Mouse (Mus musculus) liver, postnatal 0 days (tissue): ENCODE measurements around the gene Best2. TPM values are rescaled to one million over a fixed set of nuclear protein-coding genes. Genes with fewer than 3 reads are reported as not detected.
A peak's percentile ranks its signal among the peaks of the same experiment; 100 is the strongest.

Source experiments
- ATAC-seq: fragments of 200-750 bp; cut with Nextera tagmentation; 2 replicates; pipeline ENCODE4 v1.8.0; 2017; ENCODE audit warnings: mild to moderate bottlenecking, moderate library complexity
- DNase-seq: peaks from one replicate; pipeline ENCODE4 v3.0.0-alpha.2; 2016
- H3K27ac ChIP-seq: fragments of 300-500 bp; sonication (generic); 2 replicates; pipeline ENCODE4 v1.5.1; 2014; ENCODE audit warnings: antibody characterized with exemption, moderate library complexity, mild to moderate bottlenecking, low read depth
- H3K27me3 ChIP-seq: fragments of 300-500 bp; sonication (generic); 2 replicates; pipeline ENCODE4 v1.6.1; 2014; ENCODE audit warnings: low read length, control low read depth, mixed read lengths; ENCODE audit not compliant: insufficient read depth
- H3K36me3 ChIP-seq: fragments of 300-500 bp; sonication (generic); replicated peaks from 2 replicates; pipeline ENCODE4 v1.6.1; 2014; ENCODE audit warnings: mild to moderate bottlenecking, control low read depth, low read length, moderate library complexity, mixed read lengths; ENCODE audit not compliant: insufficient read depth
- H3K4me1 ChIP-seq: fragments of 300-500 bp; sonication (generic); 2 replicates; pipeline ENCODE4 v1.6.1; 2014; ENCODE audit warnings: antibody characterized with exemption, mild to moderate bottlenecking, control low read depth; ENCODE audit not compliant: insufficient read depth
- H3K4me2 ChIP-seq: fragments of 300-500 bp; sonication (generic); 2 replicates; pipeline ENCODE4 v1.6.1; 2014; ENCODE audit warnings: low read depth, mild to moderate bottlenecking, low read length, moderate library complexity, mixed read lengths
- H3K4me3 ChIP-seq: fragments of 300-500 bp; sonication (generic); 2 replicates; pipeline ENCODE4 v1.5.1; 2014; ENCODE audit warnings: low read depth, low read length
- H3K9ac ChIP-seq: fragments of 300-500 bp; sonication (generic); replicated peaks from 2 replicates; pipeline ENCODE4 v1.6.1; 2014; ENCODE audit warnings: mild to moderate bottlenecking, moderate library complexity
- H3K9me3 ChIP-seq: fragments of 300-500 bp; sonication (generic); 2 replicates; pipeline ENCODE4 v1.6.1; 2016; ENCODE audit warnings: mild to moderate bottlenecking, control low read depth, low read length, mixed read lengths
- CTCF ChIP-seq: sonication (generic); IDR thresholded peaks from 2 replicates; pipeline ENCODE4 v1.5.1; 2016; ENCODE audit warnings: antibody characterized with exemption, low read depth
- EP300 ChIP-seq: IDR thresholded peaks from 2 replicates; pipeline ENCODE4 v1.6.1; 2016; ENCODE audit warnings: antibody characterized with exemption, low read depth, mild to moderate bottlenecking
- WGBS: fragments of 180-500 bp; shearing (Covaris S2); extraction: QIAGEN DNeasy Blood & Tissue Kit; methylation state at CpG from one replicate; pipeline ENCODE4 v1.1.7; 2014; ENCODE audit not compliant: insufficient replicate concordance; 5-methylcytosine and 5-hydroxymethylcytosine counted together
- polyA plus RNA-seq: library from polyadenylated mRNA; unstranded; fragments of >200 nt; fragmentation: Nextera tagmentation; extraction: Ambion mirVana; gene quantifications from 2 replicates; pipeline ENCODE4 v1.2.1, GENCODE M21; 2015

Gene Best2
- polyA plus RNA-seq, 1 experiment from 2014 or later, result not detected

DNA sequence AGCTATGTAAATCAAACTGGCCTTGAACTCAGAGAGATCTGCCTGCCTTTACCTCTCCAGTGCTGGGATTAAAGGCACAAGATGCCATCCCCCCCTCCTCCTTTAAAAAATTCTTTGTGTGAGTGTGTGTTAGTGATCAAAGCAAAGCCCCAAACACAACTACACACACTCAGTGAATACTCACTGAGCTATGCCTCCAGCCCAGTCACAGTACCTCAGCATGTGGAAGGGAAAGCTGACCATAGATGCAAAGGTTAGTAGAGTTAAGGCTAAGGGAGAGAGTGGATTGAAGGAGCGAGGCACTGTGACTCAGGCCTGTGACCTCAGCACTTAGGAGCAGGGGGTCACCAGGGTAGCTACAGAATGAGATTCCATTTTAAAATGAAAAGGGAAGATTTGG lies 41.3 kb downstream of the Best2 start:
- H3K36me3 ChIP-seq, result peaks cover 39% of the 10 kb centered on the region

DNA sequence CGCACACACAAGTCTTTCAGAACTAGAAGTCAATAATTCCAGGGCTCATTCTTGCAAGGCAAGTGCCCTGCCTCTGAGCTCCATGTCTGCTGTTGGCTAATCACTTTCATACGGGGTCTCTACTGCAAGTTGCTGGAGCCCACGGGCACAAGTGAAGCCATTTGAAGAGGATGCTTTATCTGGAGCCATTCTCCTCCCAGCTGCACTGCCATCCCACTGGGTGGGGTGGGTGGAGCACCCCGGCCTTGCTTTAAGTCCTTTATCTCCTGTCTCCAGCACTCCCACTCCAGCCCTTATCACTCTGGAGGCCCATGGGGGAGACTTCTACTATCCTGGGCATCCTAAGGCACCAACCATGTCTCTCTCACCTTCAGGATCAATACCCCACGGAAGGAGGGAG lies 43.4 kb downstream of the Best2 start:
- WGBS, result 41% methylated on average over 5 of the region's 5 CpGs
- TF ChIP-seq EP300 (peak; percentile 96), CTCF (no peak)
- H3K9me3 ChIP-seq, result no peaks in the 10 kb centered on the region
- ATAC-seq, result peak; percentile 69
- DNase-seq, result peak; percentile 79
- no peaks in the 10 kb centered on the region for H3K27me3 ChIP-seq
- H3K27ac ChIP-seq, result peak overlapping the region; percentile 98
- H3K4me3 ChIP-seq, result peak overlapping the region; percentile 83
- H3K9ac ChIP-seq, result peak overlapping the region; percentile 91
- H3K36me3 ChIP-seq, result peaks cover 39% of the 10 kb centered on the region
- H3K4me1 ChIP-seq, result peaks cover 57% of the 10 kb centered on the region
- peak overlapping the region; percentile 96 for H3K4me2 ChIP-seq

More for the DNA sequence above, 41.3 kb downstream of the Best2 start:
- peak overlapping the region; percentile 96 for H3K4me2 ChIP-seq
- no peak overlapping the region; the same call in 1 of the 2 replicates for H3K9ac ChIP-seq
- H3K27me3 ChIP-seq, result no peaks in the 10 kb centered on the region
- TF ChIP-seq EP300 (no peak), CTCF (no peak)
- WGBS, result 75% methylated on average over 1 of the region's 1 CpGs
- peak overlapping the region; percentile 98 for H3K27ac ChIP-seq
- H3K4me3 ChIP-seq, result no peak overlapping the region
- ATAC-seq, result no peak
- H3K4me1 ChIP-seq, result peaks cover 42% of the 10 kb centered on the region
- DNase-seq, result no peak
- no peaks in the 10 kb centered on the region for H3K9me3 ChIP-seq

DNA sequence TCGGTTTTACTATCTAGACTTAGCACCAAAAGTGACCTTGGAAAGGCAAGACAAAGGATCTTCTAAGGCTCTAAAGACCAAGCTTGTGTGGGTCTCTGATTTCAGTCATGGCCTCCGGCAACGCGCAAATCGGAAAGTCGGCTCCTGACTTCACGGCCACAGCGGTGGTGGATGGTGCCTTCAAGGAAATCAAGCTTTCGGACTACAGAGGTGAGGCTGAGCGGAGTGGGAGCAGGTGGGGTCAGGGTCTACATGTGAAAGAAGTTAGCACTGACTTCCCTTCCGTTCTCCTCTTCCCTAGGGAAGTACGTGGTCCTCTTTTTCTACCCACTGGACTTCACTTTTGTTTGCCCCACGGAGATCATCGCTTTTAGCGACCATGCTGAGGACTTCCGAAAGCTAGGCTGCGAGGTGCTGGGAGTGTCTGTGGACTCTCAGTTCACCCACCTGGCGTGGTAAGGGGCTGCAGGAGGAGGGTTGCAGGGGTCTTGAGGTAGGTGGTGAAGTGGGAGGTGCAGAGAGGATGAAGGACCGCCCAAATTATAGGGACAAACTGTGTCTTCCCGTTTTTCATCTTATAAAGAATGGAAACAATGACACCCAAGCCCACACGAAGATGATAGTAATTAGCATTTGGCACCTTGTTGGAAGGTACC lies 44.1 kb downstream of the Best2 start:
- Histone ChIP-seq H3K27ac (peak overlapping the region; percentile 98), H3K4me1 (peaks cover 55% of the 10 kb centered on the region)

DNA sequence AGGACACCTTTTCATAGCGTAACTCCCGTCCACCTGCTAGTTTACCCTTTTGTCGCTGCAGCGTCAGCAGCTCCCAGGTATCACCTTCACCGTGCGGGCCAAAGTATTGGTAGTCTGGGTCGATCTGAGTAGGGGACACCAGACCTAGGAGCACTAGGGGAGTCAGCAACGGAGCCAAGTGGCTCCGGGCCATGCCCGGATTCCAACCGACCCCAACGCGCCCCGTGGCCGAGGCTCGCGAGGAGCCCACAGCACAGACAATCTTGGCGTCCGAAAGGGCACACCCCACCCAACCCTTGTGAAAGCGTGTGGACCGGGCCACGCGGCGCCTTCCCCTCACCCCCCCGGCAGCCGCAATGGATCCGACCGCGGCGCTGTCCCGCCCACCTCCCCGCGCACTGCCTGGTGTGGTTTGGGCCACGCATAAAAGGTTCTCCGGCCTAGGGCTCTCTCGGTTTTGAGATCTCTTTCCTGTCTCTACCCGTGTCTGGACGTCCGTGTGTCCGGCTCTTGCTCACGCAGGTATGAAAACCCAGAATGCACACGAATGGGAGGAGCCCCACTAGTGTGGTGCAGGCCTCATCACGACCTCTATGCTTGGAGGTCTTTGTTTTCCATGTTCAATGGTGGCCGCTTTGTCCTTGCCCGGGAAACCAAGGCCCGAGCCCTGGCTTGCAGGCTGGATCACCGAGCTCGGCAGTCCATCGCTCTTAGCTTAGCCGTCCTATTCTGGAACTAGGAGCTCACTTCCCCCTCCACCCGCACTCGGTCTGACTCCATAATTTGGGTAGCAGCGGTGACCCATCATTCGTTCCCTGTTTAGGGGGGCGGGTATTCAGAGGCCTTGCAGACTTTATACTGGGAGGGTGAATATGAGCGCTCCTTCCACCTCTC lies 44.8 kb downstream of the Best2 start, which contains the start of the genes Gm49661, Prdx2 and Rnaseh2a:
Gene Gm49661, minus strand, starts transcription at position 193 of the 894 bp plus-strand sequence.
Gene Prdx2, plus strand, starts transcription at position 347 of the 894 bp plus-strand sequence.
Gene Rnaseh2a, minus strand, starts transcription at position 527 of the 894 bp plus-strand sequence.
- ATAC-seq (peak; percentile 64), DNase-seq (peak; percentile 92)
- Histone ChIP-seq H3K4me3 (peak within 1 kb of the TSS; percentile 83), H3K9me3 (no peaks in the 10 kb centered on the region), H3K9ac (peak within 1 kb of the TSS; percentile 91), H3K4me1 (peaks cover 52% of the 10 kb centered on the region), H3K27me3 (no peaks in the 10 kb centered on the region), H3K36me3 (peaks cover 33% of the 10 kb centered on the region), H3K4me2 (peak within 1 kb of the TSS; percentile 96), H3K27ac (peak within 1 kb of the TSS; percentile 98)
- peak; percentile 48; the same call in 1 of the 2 replicates for TF ChIP-seq EP300
- TF ChIP-seq CTCF, result no peak
- WGBS, result under 1% methylated on average over 56 of the region's 56 CpGs

More for the DNA sequence above, 44.1 kb downstream of the Best2 start:
- DNase-seq (peak; percentile 34), ATAC-seq (no peak)
- Histone ChIP-seq H3K9ac (peak overlapping the region; percentile 91), H3K9me3 (no peaks in the 10 kb centered on the region), H3K4me3 (peak overlapping the region; percentile 83), H3K27me3 (no peaks in the 10 kb centered on the region), H3K36me3 (peaks cover 39% of the 10 kb centered on the region), H3K4me2 (peak overlapping the region; percentile 96)
- TF ChIP-seq EP300 (no peak), CTCF (no peak)
- 10% methylated on average over 21 of the region's 21 CpGs for WGBS

DNA sequence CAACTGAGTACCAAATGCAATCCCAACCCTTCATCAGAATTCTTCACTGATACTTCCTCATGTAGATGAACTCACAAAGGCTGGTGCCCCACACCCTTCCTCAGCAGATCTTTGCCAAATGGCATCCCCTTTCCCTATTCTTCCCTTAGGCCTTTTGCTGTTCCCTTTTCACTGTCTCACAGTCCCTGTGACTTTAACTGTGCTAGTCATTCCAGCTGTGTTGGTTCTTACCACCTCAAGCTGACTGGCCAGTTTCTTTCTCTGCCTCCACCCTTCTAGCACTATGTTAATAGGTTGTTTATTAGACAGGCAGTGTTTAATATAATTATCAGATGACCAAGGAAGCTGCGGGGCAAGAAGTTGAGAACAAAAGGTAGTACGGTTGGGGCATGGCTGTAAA lies 45.7 kb downstream of the Best2 start:
- TF ChIP-seq EP300, result no peak
- no peak for TF ChIP-seq CTCF
- H3K27me3 ChIP-seq, result no peaks in the 10 kb centered on the region
- peak overlapping the region; percentile 96 for H3K4me2 ChIP-seq
- peaks cover 45% of the 10 kb centered on the region for H3K4me1 ChIP-seq
- H3K27ac ChIP-seq, result peak overlapping the region; percentile 98
- WGBS, result 12% methylated on average over 2 of the region's 2 CpGs
- H3K9ac ChIP-seq, result peak overlapping the region; percentile 91
- no peak for ATAC-seq
- H3K36me3 ChIP-seq, result peaks cover 26% of the 10 kb centered on the region
- peak overlapping the region; percentile 83 for H3K4me3 ChIP-seq
- DNase-seq, result no peak
- H3K9me3 ChIP-seq, result no peaks in the 10 kb centered on the region
